Mouse (Mus musculus) embryonic stem cell, embryonic (primary cell): ENCODE measurements at regions not wholly inside any gene's neighbourhood (a gene's known extent, or its start where the extent isn't known, plus 50 kb on each side); places are given as distances from the start of the nearest gene placed in this dataset.

ENCODE experiments used
- CTCF ChIA-PET, 4 experiments: fragments of 300-600 bp in 2 of 4; fragments of 350-600 bp in 2 of 4; sonication (Branson Sonifier 250); formaldehyde crosslinking; loops; one replicate each; lab custom pipeline; 2022; ENCODE audit warnings: inconsistent platforms in 2 of 4; lab: Charles Lee
- POLR2A ChIA-PET, 4 experiments: fragments of 300-600 bp in 2 of 4; fragments of 350-600 bp in 2 of 4; sonication (Branson Sonifier 250); formaldehyde crosslinking; loops; one replicate each; lab custom pipeline; 2022; ENCODE audit warnings: antibody characterized with exemption in 4 of 4, inconsistent platforms in 1 of 4; lab: Charles Lee

- CTCF ChIA-PET = no interaction called here
- POLR2A ChIA-PET = no interaction called here
Measured at GRCm38 (mm10) chr1:183803357-183803756, 209.7 kb upstream of the Dusp10 start.

GRCm38 (mm10) chr1:183803826-183804225 is 209.3 kb upstream of the Dusp10 start:
- ChIA-PET CTCF (no interaction called here), POLR2A (no interaction called here)

- CTCF ChIA-PET = no interaction called here
Measured at GRCm38 (mm10) chr1:183804295-183804694, 208.8 kb upstream of the Dusp10 start.

GRCm38 (mm10) chr1:183806864-183807730 is 206.0 kb upstream of the Dusp10 start:
- ChIA-PET CTCF (no interaction called here), POLR2A (no interaction called here)

More at GRCm38 (mm10) chr1:183804295-183804694, 208.8 kb upstream of the Dusp10 start:
- POLR2A ChIA-PET = no interaction called here

- CTCF ChIA-PET = no interaction called here
- POLR2A ChIA-PET = no interaction called here
Measured at GRCm38 (mm10) chr1:183808168-183808567, 204.9 kb upstream of the Dusp10 start.

- ChIA-PET CTCF (no interaction called here), POLR2A (interaction anchor here in 1 of 4 experiments (1.2 kb wide), 1 partner anchor 295 kb away, joined by 3 read pairs; no protein-coding TSS in a partner anchor)
Measured at GRCm38 (mm10) chr1:183820555-183820954, 192.5 kb upstream of the Dusp10 start.

GRCm38 (mm10) chr1:183826300-183826699 is 186.8 kb upstream of the Dusp10 start:
- ChIA-PET POLR2A (no interaction called here), CTCF (no interaction called here)

GRCm38 (mm10) chr1:183845135-183845534 is 168.0 kb upstream of the Dusp10 start:
- ChIA-PET POLR2A (no interaction called here), CTCF (interaction anchor here in 1 of 4 experiments (1.3 kb wide), 1 partner anchor 9 kb away, joined by 3 read pairs; no protein-coding TSS in a partner anchor)

- POLR2A ChIA-PET = no interaction called here
- CTCF ChIA-PET = interaction anchor here (0.6 to 1.6 kb wide), 13 partner anchors 9 to 412 kb away, joined by 3 to 7 read pairs (median 3); no protein-coding TSS in a partner anchor
Measured at GRCm38 (mm10) chr1:183853956-183854613, 159.0 kb upstream of the Dusp10 start.

- ChIA-PET CTCF (no interaction called here), POLR2A (no interaction called here)
Measured at GRCm38 (mm10) chr1:183865111-183865510, 148.0 kb upstream of the Dusp10 start.

- POLR2A ChIA-PET = no interaction called here
- CTCF ChIA-PET = no interaction called here
Measured at GRCm38 (mm10) chr1:183865586-183865985, 147.5 kb upstream of the Dusp10 start.

GRCm38 (mm10) chr1:183868965-183869364 is 144.1 kb upstream of the Dusp10 start:
- ChIA-PET POLR2A (no interaction called here), CTCF (interaction anchor here in 1 of 4 experiments (1.4 kb wide), 1 partner anchor 14 kb away, joined by 3 read pairs; no protein-coding TSS in a partner anchor)

GRCm38 (mm10) chr1:183895936-183896335 is 117.2 kb upstream of the Dusp10 start:
- CTCF ChIA-PET = no interaction called here
- POLR2A ChIA-PET = no interaction called here

GRCm38 (mm10) chr1:183898091-183898490 is 115.0 kb upstream of the Dusp10 start:
- ChIA-PET CTCF (interaction anchor here in 1 of 4 experiments (0.5 kb wide), 1 partner anchor 843 kb away, joined by 3 read pairs; no protein-coding TSS in a partner anchor), POLR2A (no interaction called here)

- ChIA-PET CTCF (no interaction called here), POLR2A (interaction anchor here in 1 of 4 experiments (0.5 kb wide), 1 partner anchor 152 kb away, joined by 3 read pairs; no protein-coding TSS in a partner anchor)
Measured at GRCm38 (mm10) chr1:183904564-183904963, 108.5 kb upstream of the Dusp10 start.

GRCm38 (mm10) chr1:183905345-183906142 is 107.6 kb upstream of the Dusp10 start:
- POLR2A ChIA-PET = no interaction called here

GRCm38 (mm10) chr1:183917656-183918055 is 95.4 kb upstream of the Dusp10 start:
- CTCF ChIA-PET = interaction anchor here in 1 of 4 experiments (0.6 kb wide), 1 partner anchor 31 kb away, joined by 3 read pairs; no protein-coding TSS in a partner anchor
- POLR2A ChIA-PET = no interaction called here

More at GRCm38 (mm10) chr1:183905345-183906142, 107.6 kb upstream of the Dusp10 start:
- CTCF ChIA-PET = no interaction called here

GRCm38 (mm10) chr1:183921262-183921661 is 91.8 kb upstream of the Dusp10 start:
- ChIA-PET CTCF (no interaction called here), POLR2A (no interaction called here)

GRCm38 (mm10) chr1:183928539-183928938 is 84.6 kb upstream of the Dusp10 start:
- POLR2A ChIA-PET = no interaction called here

More at GRCm38 (mm10) chr1:183928539-183928938, 84.6 kb upstream of the Dusp10 start:
- CTCF ChIA-PET = no interaction called here
